Mouse (Mus musculus): ENCODE data around the gene Tsen2.

GRCm38 (mm10) chr6:115577941-115578340 lies 33.5 kb downstream of the Tsen2 start:
- TF ChIP-seq CTCF (IDR thresholded peaks at IDR 0.05; ENCODE audit: control insufficient read depth, insufficient read depth, low read length) (no peak), POLR2A (IDR thresholded peaks at IDR 0.05; ENCODE audit: borderline replicate concordance, control insufficient read depth, low read depth, low read length) (no peak)

Data from bone marrow, adult 2 months (tissue).